Mouse (Mus musculus) mature B cell (primary cell): Measurements from ENCODE around the gene Iqcf5.

Experiments
- in situ Hi-C: fragments of 300-500 bp; cut with MboI; formaldehyde crosslinking; loops from 2 replicates; pipeline ENCODE4 v1.14.3; 2019

Iqcf5 gene

GRCm38 (mm10) chr9:106514273-106514672 is at the start of gene Iqcf5:
Gene Iqcf5, plus strand, starts transcription at chr9:106514573.
- in situ Hi-C loops, result no loop called here

- in situ Hi-C loops, result no loop called here
Measured at GRCm38 (mm10) chr9:106464751-106465541, 49.4 kb upstream of the Iqcf5 start.

- in situ Hi-C loops, result no loop called here
Measured at GRCm38 (mm10) chr9:106465571-106466200, 48.7 kb upstream of the Iqcf5 start, which contains the start of gene Gpr62. Gene Gpr62, minus strand, starts transcription at chr9:106465938.

- in situ Hi-C loops, result no loop called here
Measured at GRCm38 (mm10) chr9:106466721-106467120, 47.7 kb upstream of the Iqcf5 start.

- in situ Hi-C loops, result no loop called here
Measured at GRCm38 (mm10) chr9:106467746-106468145, 46.6 kb upstream of the Iqcf5 start.

- in situ Hi-C loops, result no loop called here
Measured at GRCm38 (mm10) chr9:106469317-106469716, 45.1 kb upstream of the Iqcf5 start.

GRCm38 (mm10) chr9:106469776-106470175 is 44.6 kb upstream of the Iqcf5 start:
- in situ Hi-C loops, result no loop called here

- in situ Hi-C loops, result no loop called here
Measured at GRCm38 (mm10) chr9:106470991-106471750, 43.2 kb upstream of the Iqcf5 start.

- in situ Hi-C loops, result no loop called here
Measured at GRCm38 (mm10) chr9:106471892-106472291, 42.5 kb upstream of the Iqcf5 start.

- in situ Hi-C loops, result no loop called here
Measured at GRCm38 (mm10) chr9:106472321-106472720, 42.1 kb upstream of the Iqcf5 start.

GRCm38 (mm10) chr9:106473081-106473752 is 41.2 kb upstream of the Iqcf5 start:
- in situ Hi-C loops, result no loop called here

GRCm38 (mm10) chr9:106473753-106474105 is 40.6 kb upstream of the Iqcf5 start:
- in situ Hi-C loops, result no loop called here

- in situ Hi-C loops, result no loop called here
Measured at GRCm38 (mm10) chr9:106474456-106474855, 39.9 kb upstream of the Iqcf5 start.

- in situ Hi-C loops, result no loop called here
Measured at GRCm38 (mm10) chr9:106475046-106475445, 39.3 kb upstream of the Iqcf5 start.

GRCm38 (mm10) chr9:106475663-106476001 is 38.7 kb upstream of the Iqcf5 start, which contains the start of gene Rrp9:
Gene Rrp9, plus strand, starts transcription at chr9:106475963.
- in situ Hi-C loops, result no loop called here

GRCm38 (mm10) chr9:106476002-106476923 is 38.1 kb upstream of the Iqcf5 start:
- in situ Hi-C loops, result no loop called here

GRCm38 (mm10) chr9:106476924-106477484 is 37.4 kb upstream of the Iqcf5 start, which contains the start of gene Parp3:
Gene Parp3, minus strand, starts transcription at chr9:106476949.
- in situ Hi-C loops, result no loop called here

- in situ Hi-C loops, result no loop called here
Measured at GRCm38 (mm10) chr9:106477649-106478048, 36.7 kb upstream of the Iqcf5 start.

GRCm38 (mm10) chr9:106478101-106478500 is 36.3 kb upstream of the Iqcf5 start:
- in situ Hi-C loops, result no loop called here

GRCm38 (mm10) chr9:106480541-106480940 is 33.8 kb upstream of the Iqcf5 start:
- in situ Hi-C loops, result no loop called here

GRCm38 (mm10) chr9:106481075-106481474 is 33.3 kb upstream of the Iqcf5 start:
- in situ Hi-C loops, result no loop called here
